Mouse (Mus musculus) liver, embryonic 14.5 days (tissue): ENCODE results near the gene Trp63.

Source experiments
- CTCF ChIP-seq: IDR thresholded peaks from 2 replicates; pipeline ENCODE4 v1.5.1; 2016; ENCODE audit warnings: antibody characterized with exemption, low read depth, control low read depth
- EP300 ChIP-seq: IDR thresholded peaks from 2 replicates; pipeline ENCODE4 v1.6.1; 2016; ENCODE audit warnings: antibody characterized with exemption, low read depth

- TF ChIP-seq CTCF (no peak), EP300 (no peak)
Observed at GRCm38 (mm10) chr16:25900389-25900908, 216.9 kb downstream of the Trp63 start.
